Mouse (Mus musculus) layer of hippocampus, adult 11-12 months (tissue): ENCODE measurements around the gene Zcchc17.

Experiments
- DNase-seq: peaks from one replicate; pipeline ENCODE4 v3.0.0; 2022; ENCODE audit warnings: low spot score

The Zcchc17 gene

DNA sequence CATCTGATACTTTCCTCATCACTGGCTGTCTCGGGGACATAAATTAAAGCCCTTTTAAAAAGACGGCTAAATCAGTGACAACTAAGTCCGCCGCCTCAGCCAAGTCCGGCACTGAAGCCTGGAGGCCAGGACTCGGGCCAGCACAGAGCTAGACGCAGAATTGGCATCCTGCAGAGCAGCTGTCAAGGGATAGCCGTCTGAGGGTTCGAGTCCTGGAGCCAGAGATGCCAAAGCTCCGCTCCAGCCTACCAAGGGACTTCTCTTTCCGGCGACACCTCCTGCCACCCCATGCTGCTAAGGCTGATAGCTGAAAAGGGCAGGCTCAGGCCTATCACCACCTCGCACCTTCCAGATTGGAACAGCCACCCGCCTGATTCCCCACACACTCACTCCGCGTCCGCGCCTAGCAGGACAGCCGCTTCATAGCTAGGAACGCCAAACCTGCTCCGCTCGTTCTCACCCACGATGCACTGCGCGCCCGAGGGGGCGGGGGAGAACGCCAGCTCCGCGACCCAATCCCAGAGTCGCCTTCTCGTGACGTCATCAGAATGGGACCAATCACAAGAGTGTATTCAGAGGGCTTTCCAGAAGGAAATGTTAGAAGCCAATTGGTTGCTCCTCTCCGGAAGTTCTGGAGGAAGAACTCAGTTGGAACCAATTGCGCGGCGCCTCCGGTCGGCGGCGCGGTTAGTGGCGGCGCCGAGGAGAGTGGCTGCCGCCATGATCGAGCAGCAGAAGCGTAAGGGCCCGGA, at the start of gene Zcchc17, which contains the start of gene Snrnp40:
TSS of gene Zcchc17 (minus strand) at position 458 of the 752 bp plus-strand sequence.
TSS of gene Snrnp40 (plus strand) at position 647 of the 752 bp plus-strand sequence.
- peak; percentile 100 for DNase-seq

- peak; percentile 25 for DNase-seq
These were observed 31.5 kb upstream of the Zcchc17 start for GRCm38 (mm10) chr4:130391265-130391664.

DNA sequence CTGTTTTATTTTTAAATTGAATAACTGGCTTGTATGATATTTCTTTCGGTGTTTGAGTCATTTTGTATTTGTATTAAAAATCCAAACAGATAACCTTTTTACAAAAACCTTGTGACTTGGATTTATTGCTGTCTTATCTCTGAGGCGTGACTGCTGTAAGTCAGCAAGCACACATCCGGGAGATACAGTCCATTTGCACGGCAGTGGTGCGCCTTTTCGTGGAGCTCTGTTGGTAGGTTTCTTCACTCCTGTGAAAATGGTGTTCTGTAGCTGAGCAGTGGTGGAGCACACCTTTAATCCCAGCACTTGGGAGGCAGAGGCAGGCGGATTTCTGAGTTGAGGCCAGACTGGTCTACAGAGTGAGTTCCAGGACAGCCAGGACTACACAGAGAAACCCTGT, 30.2 kb upstream of the Zcchc17 start:
- DNase-seq = no peak

- DNase-seq = peak; percentile 52
These were observed 29.8 kb upstream of the Zcchc17 start for GRCm38 (mm10) chr4:130389496-130389895.

DNA sequence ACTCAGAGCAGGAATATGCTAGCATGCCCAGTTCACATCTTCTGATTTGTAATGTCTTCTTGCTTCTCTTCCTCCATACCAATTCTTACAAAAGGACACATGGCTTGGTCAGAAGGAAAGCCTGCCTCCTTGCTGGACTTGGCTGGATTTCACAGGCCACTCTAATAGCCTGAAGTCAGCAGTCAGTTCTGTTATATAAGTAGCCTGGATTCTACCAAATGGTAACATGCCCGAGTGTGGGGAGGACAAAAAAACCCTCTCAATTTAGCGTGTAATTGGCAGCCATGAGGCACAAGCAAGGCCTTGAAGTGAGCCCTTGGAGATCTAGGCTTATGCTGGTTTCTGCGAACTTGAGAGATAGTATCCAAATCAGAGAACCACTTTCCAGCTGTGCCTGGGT, 27.5 kb upstream of the Zcchc17 start:
- DNase-seq = no peak

DNA sequence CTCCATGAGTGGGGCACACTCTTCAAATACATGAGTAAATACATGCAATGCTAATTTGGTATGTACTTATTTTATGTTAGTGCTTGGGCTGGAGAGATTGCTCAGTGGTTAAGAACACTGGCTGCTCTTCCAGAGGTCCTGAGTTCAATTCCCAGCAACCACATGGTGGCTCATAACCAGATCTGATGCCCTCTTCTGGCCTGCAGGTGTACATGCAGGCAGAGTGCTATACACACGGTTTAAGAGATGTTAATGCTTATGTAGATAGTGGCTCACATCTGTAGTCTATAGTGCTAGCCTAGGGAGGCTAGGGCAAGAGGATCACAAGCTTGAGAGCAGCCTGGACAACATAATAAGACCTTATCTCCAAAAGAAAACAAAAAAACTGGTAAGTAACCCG, 20.7 kb upstream of the Zcchc17 start:
- DNase-seq = no peak

DNA sequence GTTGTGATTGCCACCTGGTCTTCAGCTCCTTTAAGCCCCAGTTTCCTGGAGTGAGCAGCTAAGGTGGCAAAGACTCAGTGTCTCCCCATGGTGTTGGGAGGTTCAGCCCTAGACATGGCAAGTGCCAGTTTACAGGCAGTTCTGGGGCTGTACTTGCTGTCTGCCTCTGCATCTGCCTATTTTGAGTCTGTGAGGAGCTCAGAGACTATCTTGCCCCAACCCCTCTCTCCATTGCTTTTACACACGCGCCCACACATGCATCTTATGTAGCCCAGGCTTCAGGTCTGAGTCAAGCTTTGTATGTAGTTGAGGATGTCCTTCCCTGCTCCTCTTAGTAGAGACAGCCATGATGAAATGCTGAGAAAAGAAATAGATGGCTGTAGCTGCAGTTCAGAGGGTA, 19.4 kb upstream of the Zcchc17 start:
- DNase-seq = no peak

- DNase-seq = no peak
These were observed 17.8 kb upstream of the Zcchc17 start for GRCm38 (mm10) chr4:130377500-130377899.

DNA sequence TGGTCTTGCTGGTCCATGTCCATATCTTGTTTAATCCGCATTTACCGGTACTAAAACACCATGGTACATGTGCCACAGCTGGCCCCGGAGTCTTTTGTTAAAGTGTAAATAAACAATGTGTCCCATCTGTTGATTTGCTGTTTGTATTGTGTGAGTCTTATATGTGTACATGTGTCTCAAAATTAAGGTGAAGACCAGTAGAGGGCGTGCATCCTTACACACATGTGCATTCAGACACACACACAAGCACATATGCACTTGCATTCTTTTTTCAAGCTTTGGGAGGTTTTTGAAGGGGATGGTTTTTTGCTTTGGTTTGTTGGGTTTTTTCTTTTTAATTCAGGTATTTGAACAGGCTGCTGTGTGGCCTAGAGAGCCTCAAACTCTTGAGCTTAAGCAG, 16.9 kb upstream of the Zcchc17 start:
- no peak for DNase-seq

DNA sequence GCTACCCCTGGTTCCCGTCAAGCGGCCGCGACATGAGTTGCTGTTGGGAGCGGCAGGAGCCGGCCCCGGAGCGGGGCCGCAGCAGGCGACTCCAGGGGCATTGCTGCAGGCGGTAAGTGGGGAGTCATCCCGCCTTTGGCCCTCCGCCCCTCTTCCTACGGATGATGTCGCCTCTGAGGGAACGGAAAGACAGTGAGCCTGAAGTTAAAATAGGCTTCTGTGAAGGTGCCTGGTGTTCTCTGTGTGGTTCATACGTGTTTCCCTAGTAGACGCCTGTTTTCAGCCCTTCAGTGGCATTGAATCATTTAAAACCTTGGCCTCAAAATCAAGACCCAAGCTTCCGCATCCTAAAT, 471 bp upstream of the Zcchc17 start:
- no peak for DNase-seq

DNA sequence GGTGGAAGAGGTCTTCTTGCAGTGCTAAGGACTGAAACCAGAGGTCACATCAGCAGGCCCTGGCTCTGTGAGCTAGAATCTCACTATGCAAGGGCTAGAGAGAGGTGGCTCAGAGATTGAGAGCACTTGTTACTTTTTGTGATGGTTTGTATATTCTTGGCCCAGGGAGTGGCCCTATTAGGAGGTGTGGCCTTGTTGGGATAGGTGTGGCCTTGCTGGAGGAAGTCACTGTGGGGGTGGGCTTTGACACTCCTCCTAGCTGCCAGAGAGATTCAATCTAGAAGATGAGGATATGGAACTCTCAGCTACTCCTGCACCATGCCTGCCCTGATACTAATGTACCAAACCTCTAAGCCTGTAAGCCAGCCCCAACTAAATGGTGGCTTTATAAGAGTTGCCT, 1.8 kb downstream of the Zcchc17 start:
- no peak for DNase-seq

GRCm38 (mm10) chr4:130352588-130352987, 7.2 kb downstream of the Zcchc17 start:
- DNase-seq = no peak

- DNase-seq = no peak
These were observed 8.9 kb downstream of the Zcchc17 start for GRCm38 (mm10) chr4:130350690-130351422.

GRCm38 (mm10) chr4:130349666-130350065, 10.1 kb downstream of the Zcchc17 start:
- DNase-seq = no peak

GRCm38 (mm10) chr4:130341691-130342090, 18.1 kb downstream of the Zcchc17 start:
- peak; percentile 32 for DNase-seq

DNA sequence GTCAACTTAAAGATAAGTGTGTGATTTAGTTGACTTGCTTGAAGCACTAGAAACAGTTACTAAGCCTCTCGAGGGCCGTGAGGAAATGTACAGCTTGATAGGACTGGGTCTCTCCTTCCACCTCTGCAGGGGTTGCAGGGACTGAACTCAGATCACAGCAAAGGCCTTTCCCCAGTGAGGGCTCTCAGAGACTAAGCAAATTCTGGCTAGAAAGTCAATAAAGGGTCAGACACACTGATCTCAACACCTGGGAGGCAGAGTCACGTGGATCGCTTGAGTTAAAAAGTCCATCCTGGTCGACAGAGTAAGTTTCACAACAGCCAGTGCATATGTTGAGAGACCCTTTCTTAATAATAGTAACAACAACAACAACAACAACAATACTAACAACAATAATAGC, 23.9 kb downstream of the Zcchc17 start:
- no peak for DNase-seq

DNA sequence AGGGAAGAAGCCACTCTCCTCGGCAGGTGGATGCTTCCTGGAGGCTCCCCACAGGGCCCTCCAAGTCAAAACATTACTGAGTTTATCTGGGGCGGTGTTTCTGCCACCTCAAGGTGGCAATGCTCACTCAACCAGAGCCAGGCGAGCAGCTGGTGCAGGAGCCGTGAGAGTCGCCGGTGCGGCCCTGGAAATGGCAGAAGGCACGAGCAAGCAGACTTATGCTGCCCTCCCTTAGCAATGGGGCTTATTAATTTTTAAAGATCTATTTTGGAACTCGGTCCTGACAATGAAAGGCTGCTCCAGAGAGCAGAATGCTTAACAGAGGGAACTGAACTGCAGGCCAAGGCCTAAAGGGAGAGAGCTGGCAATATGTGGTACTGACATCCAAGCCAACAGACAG, 32.4 kb downstream of the Zcchc17 start:
- no peak for DNase-seq

DNA sequence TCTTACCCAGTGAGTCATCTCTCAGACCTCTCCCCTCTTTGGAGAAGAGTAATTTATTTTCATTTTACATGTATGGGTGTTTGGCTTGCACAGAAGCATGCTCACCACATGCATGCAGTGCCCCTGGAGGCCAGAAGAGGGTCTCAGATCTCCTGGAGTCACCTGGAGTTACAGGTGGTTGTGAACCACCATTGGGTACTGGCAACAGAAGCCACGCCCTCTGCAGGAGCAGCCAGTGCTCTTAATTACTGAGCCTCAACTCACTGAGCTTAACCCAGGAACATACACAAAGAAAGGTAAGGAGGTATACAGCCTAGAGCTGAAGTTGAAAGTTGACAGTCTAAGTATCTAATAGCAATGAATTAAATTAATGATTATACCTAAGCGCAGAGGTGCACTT, 34.3 kb downstream of the Zcchc17 start:
- DNase-seq = no peak

GRCm38 (mm10) chr4:130323607-130324006, 36.1 kb downstream of the Zcchc17 start:
- no peak for DNase-seq

- no peak for DNase-seq
These were observed 36.6 kb downstream of the Zcchc17 start for GRCm38 (mm10) chr4:130323165-130323564.

- DNase-seq = no peak
These were observed 37.2 kb downstream of the Zcchc17 start for GRCm38 (mm10) chr4:130322567-130322966.

DNA sequence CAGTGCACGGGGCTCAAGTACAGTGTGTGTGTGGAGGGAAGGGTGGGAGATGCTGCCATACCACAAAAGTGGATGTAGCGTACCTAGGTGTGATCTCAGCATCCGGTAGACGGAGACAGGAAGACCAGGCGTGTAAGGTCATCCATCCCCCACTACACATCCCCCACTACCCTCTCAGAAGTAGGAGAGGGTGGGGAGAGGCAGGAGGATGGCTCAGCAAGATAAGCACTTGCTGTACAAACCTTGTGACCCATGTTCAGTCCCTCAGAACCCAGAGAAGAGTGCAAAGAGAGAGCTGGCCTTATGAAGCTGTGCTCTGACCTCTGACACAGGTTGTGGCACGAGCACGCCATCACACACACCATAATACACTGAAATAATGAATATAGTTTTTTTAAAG, 38.1 kb downstream of the Zcchc17 start:
- no peak for DNase-seq

GRCm38 (mm10) chr4:130319564-130319963, 40.2 kb downstream of the Zcchc17 start:
- DNase-seq = no peak

GRCm38 (mm10) chr4:130318122-130318521, 41.6 kb downstream of the Zcchc17 start:
- DNase-seq = no peak
